Mouse (Mus musculus) testis, adult 2 months (tissue): ENCODE measurements around the gene Tap1.
"Not testable (repeated sequence)": the region's sequence is repeated elsewhere in the genome, so short reads cannot be mapped to it uniquely, and the experiment has no call there.

ENCODE experiments used
- CTCF ChIP-seq: fragments of 200-500 bp; IDR thresholded peaks from 2 replicates; pipeline ENCODE4 v1.5.1; 2012; ENCODE audit warnings: low read depth, mild to moderate bottlenecking, inconsistent platforms, low read length, moderate library complexity; ENCODE audit not compliant: control insufficient read depth, insufficient read depth, insufficient replicate concordance
- POLR2A ChIP-seq: fragments of 200-500 bp; IDR thresholded peaks from 2 replicates; pipeline ENCODE4 v1.6.1; 2012; ENCODE audit warnings: low read depth, mild to moderate bottlenecking, inconsistent platforms, low read length, moderate library complexity; ENCODE audit not compliant: control insufficient read depth

DNA sequence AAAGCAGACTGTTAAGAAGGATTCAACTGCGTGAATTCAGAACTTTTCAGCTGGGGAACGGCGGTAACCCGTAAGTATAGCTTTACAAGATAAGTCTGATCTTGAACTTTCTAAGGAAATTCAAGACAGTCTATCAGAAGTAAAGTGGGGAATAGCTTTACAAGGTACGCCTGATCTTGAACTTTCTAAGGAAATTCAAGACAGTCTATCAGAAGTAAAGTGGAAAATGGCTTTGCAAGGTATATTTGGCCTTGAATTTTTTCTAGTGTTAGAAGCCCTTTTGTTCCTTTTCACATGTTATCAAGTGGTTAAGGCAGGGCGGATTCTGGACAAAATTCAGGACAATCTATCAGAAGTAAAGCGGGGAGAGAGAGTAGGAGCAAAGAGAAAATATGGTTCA is 32.4 kb downstream of the Tap1 start:
- TF ChIP-seq CTCF, POLR2A: not testable (repeated sequence)
